Mouse (Mus musculus) neural tube, embryonic 11.5 days (tissue): Measurements from ENCODE around the gene 1700086D15Rik. TPM values are rescaled to one million over a fixed set of nuclear protein-coding genes. Genes with fewer than 3 reads are reported as not detected.

Source experiments
- ATAC-seq: fragments of 200-750 bp; cut with Nextera tagmentation; 2 replicates; pipeline ENCODE4 v1.8.0; 2017; ENCODE audit warnings: moderate number of reproducible peaks, mild to moderate bottlenecking, moderate TSS enrichment, moderate library complexity; ENCODE audit not compliant: insufficient read depth, low FRiP score, low TSS enrichment
- DNase-seq: peaks from one replicate; pipeline ENCODE4 v3.0.0-alpha.2; 2015; ENCODE audit warnings: low spot score
- H3K27ac ChIP-seq: fragments of 300-500 bp; sonication (generic); 2 replicates; pipeline ENCODE4 v1.5.1; 2014; ENCODE audit warnings: low read depth, mild to moderate bottlenecking, low read length
- H3K27me3 ChIP-seq: fragments of 300-500 bp; sonication (generic); 2 replicates; pipeline ENCODE4 v1.6.1; 2014; ENCODE audit warnings: mild to moderate bottlenecking, low read length, mixed read lengths; ENCODE audit not compliant: control insufficient read depth, insufficient read depth
- H3K36me3 ChIP-seq: fragments of 300-500 bp; sonication (generic); 2 replicates; pipeline ENCODE4 v1.6.1; 2014; ENCODE audit warnings: mild to moderate bottlenecking, low read length, moderate library complexity, mixed read lengths; ENCODE audit not compliant: control insufficient read depth, insufficient read depth
- H3K4me1 ChIP-seq: fragments of 300-500 bp; sonication (generic); 2 replicates; pipeline ENCODE4 v1.6.1; 2014; ENCODE audit warnings: low read length, mixed read lengths; ENCODE audit not compliant: control insufficient read depth, insufficient read depth
- H3K4me2 ChIP-seq: fragments of 300-500 bp; sonication (generic); 2 replicates; pipeline ENCODE4 v1.6.1; 2014; ENCODE audit warnings: low read depth, mild to moderate bottlenecking, moderate library complexity
- H3K4me3 ChIP-seq: fragments of 300-500 bp; sonication (generic); 2 replicates; pipeline ENCODE4 v1.5.1; 2014; ENCODE audit warnings: low read depth, low read length
- H3K9ac ChIP-seq: fragments of 300-500 bp; sonication (generic); 2 replicates; pipeline ENCODE4 v1.6.1; 2014; ENCODE audit warnings: mild to moderate bottlenecking, low read length
- H3K9me3 ChIP-seq: fragments of 300-500 bp; sonication (generic); 2 replicates; pipeline ENCODE4 v1.6.1; 2016; ENCODE audit warnings: low read length; ENCODE audit not compliant: control insufficient read depth
- WGBS: fragments of 180-500 bp; shearing (Covaris S2); extraction: QIAGEN DNeasy Blood & Tissue Kit; methylation state at CpG from one replicate; pipeline ENCODE4 v1.1.7; 2014; 5-methylcytosine and 5-hydroxymethylcytosine counted together
- polyA plus RNA-seq: library from polyadenylated mRNA; unstranded; fragments of >200 nt; fragmentation: Nextera tagmentation; extraction: Ambion mirVana; gene quantifications from 2 replicates; pipeline ENCODE4 v1.2.1, GENCODE M21; 2014

Gene 1700086D15Rik
- polyA plus RNA-seq, 1 experiment from 2014 or later = not detected

- no peak overlapping the region for H3K27ac ChIP-seq
- no peak overlapping the region for H3K9ac ChIP-seq
- H3K4me3 ChIP-seq = no peak overlapping the region
- H3K4me1 ChIP-seq = peaks cover 3% of the 10 kb centered on the region; the same call in 1 of the 2 replicates
- H3K4me2 ChIP-seq = no peak overlapping the region
- ATAC-seq (peak; percentile 83; the same call in 1 of the 2 replicates), DNase-seq (peak; percentile 26)
- H3K9me3 ChIP-seq = no peaks in the 10 kb centered on the region
- H3K27me3 ChIP-seq = no peaks in the 10 kb centered on the region
- H3K36me3 ChIP-seq = no peaks in the 10 kb centered on the region
- WGBS = 69% methylated on average over 8 of the region's 8 CpGs
Observed at GRCm38 (mm10) chr11:65124913-65125418, 34.7 kb downstream of the 1700086D15Rik start.

GRCm38 (mm10) chr11:65120276-65120675 lies 39.4 kb downstream of the 1700086D15Rik start:
- no peak overlapping the region for H3K27ac ChIP-seq
- no peak overlapping the region for H3K4me3 ChIP-seq
- no peak overlapping the region for H3K4me2 ChIP-seq
- ATAC-seq (no peak), DNase-seq (no peak)
- H3K9me3 ChIP-seq = no peaks in the 10 kb centered on the region
- no peaks in the 10 kb centered on the region for H3K36me3 ChIP-seq
- no peaks in the 10 kb centered on the region for H3K27me3 ChIP-seq
- WGBS = 85% methylated on average over 4 of the region's 4 CpGs
- H3K4me1 ChIP-seq = peaks cover under 1% of the 10 kb centered on the region; the same call in 1 of the 2 replicates
- H3K9ac ChIP-seq = no peak overlapping the region

- ATAC-seq (no peak), DNase-seq (no peak)
- no peaks in the 10 kb centered on the region for H3K36me3 ChIP-seq
- no peak overlapping the region for H3K4me3 ChIP-seq
- no peaks in the 10 kb centered on the region for H3K27me3 ChIP-seq
- 93% methylated on average over 6 of the region's 6 CpGs for WGBS
- 0 out of 2 replicates have a peak, but pooled peaks cover 8% of the 10 kb centered on the region for H3K4me1 ChIP-seq
- no peaks in the 10 kb centered on the region for H3K9me3 ChIP-seq
- H3K4me2 ChIP-seq = no peak overlapping the region
- H3K27ac ChIP-seq = no peak overlapping the region
- H3K9ac ChIP-seq = no peak overlapping the region
Observed at GRCm38 (mm10) chr11:65115811-65116210, 43.9 kb downstream of the 1700086D15Rik start.

- whole genome bisulfite sequencing = 60% methylated on average over 4 of the region's 4 CpGs
- no peaks in the 10 kb centered on the region for H3K9me3 ChIP-seq
Observed at GRCm38 (mm10) chr11:65112086-65112485, 47.6 kb downstream of the 1700086D15Rik start.

GRCm38 (mm10) chr11:65111651-65112050 lies 48.0 kb downstream of the 1700086D15Rik start:
- DNase-seq = no peak

More at GRCm38 (mm10) chr11:65112086-65112485, 47.6 kb downstream of the 1700086D15Rik start:
- Histone ChIP-seq H3K27me3 (no peaks in the 10 kb centered on the region), H3K4me3 (no peak overlapping the region), H3K4me2 (no peak overlapping the region), H3K9ac (no peak overlapping the region), H3K27ac (no peak overlapping the region), H3K4me1 (0 out of 2 replicates have a peak, but pooled peaks cover 8% of the 10 kb centered on the region), H3K36me3 (no peaks in the 10 kb centered on the region)
- DNase-seq (no peak), ATAC-seq (no peak)

GRCm38 (mm10) chr11:65110058-65110457 lies 49.6 kb downstream of the 1700086D15Rik start:
- DNase-seq (no peak), ATAC-seq (no peak)
- H3K27ac ChIP-seq = no peak overlapping the region
- H3K9ac ChIP-seq = no peak overlapping the region
- H3K36me3 ChIP-seq = no peaks in the 10 kb centered on the region
- H3K4me1 ChIP-seq = 0 out of 2 replicates have a peak, but pooled peaks cover 8% of the 10 kb centered on the region
- H3K27me3 ChIP-seq = no peaks in the 10 kb centered on the region
- no peaks in the 10 kb centered on the region for H3K9me3 ChIP-seq
- H3K4me2 ChIP-seq = no peak overlapping the region
- 52% methylated on average over 10 of the region's 10 CpGs for WGBS
- no peak overlapping the region for H3K4me3 ChIP-seq

More at GRCm38 (mm10) chr11:65111651-65112050, 48.0 kb downstream of the 1700086D15Rik start:
- no peak for ATAC-seq
- no peak overlapping the region for H3K27ac ChIP-seq
- H3K27me3 ChIP-seq = no peaks in the 10 kb centered on the region
- no peak overlapping the region for H3K4me3 ChIP-seq
- H3K36me3 ChIP-seq = no peaks in the 10 kb centered on the region
- 0 out of 2 replicates have a peak, but pooled peaks cover 8% of the 10 kb centered on the region for H3K4me1 ChIP-seq
- no peak overlapping the region for H3K9ac ChIP-seq
- WGBS = 62% methylated on average over 5 of the region's 5 CpGs
- H3K4me2 ChIP-seq = no peak overlapping the region
- no peaks in the 10 kb centered on the region for H3K9me3 ChIP-seq

- H3K4me3 ChIP-seq = no peak overlapping the region
- H3K4me2 ChIP-seq = no peak overlapping the region
- no peaks in the 10 kb centered on the region for H3K9me3 ChIP-seq
- 0 out of 2 replicates have a peak, but pooled peaks cover 8% of the 10 kb centered on the region for H3K4me1 ChIP-seq
- no peak overlapping the region for H3K9ac ChIP-seq
- H3K36me3 ChIP-seq = no peaks in the 10 kb centered on the region
- 72% methylated on average over 5 of the region's 5 CpGs for WGBS
- DNase-seq (no peak), ATAC-seq (no peak)
- no peak overlapping the region for H3K27ac ChIP-seq
- H3K27me3 ChIP-seq = no peaks in the 10 kb centered on the region
Observed at GRCm38 (mm10) chr11:65107734-65108171, 51.9 kb downstream of the 1700086D15Rik start.

- H3K4me3 ChIP-seq = no peak overlapping the region
- no peak overlapping the region for H3K4me2 ChIP-seq
- H3K27ac ChIP-seq = no peak overlapping the region
- ATAC-seq (no peak), DNase-seq (no peak)
- H3K27me3 ChIP-seq = no peaks in the 10 kb centered on the region
- H3K9ac ChIP-seq = no peak overlapping the region
- 63% methylated on average over 4 of the region's 4 CpGs for WGBS
- H3K9me3 ChIP-seq = no peaks in the 10 kb centered on the region
- 0 out of 2 replicates have a peak, but pooled peaks cover 7% of the 10 kb centered on the region for H3K4me1 ChIP-seq
- H3K36me3 ChIP-seq = no peaks in the 10 kb centered on the region
Observed at GRCm38 (mm10) chr11:65107151-65107550, 52.5 kb downstream of the 1700086D15Rik start.

- Histone ChIP-seq H3K27ac (no peak overlapping the region), H3K27me3 (no peaks in the 10 kb centered on the region), H3K9ac (no peak overlapping the region), H3K4me1 (no peaks in the 10 kb centered on the region), H3K4me2 (no peak overlapping the region), H3K36me3 (no peaks in the 10 kb centered on the region), H3K4me3 (no peak overlapping the region), H3K9me3 (no peaks in the 10 kb centered on the region)
- DNase-seq = no peak
- ATAC-seq = no peak
- 90% methylated on average over 3 of the region's 3 CpGs for WGBS
Observed at GRCm38 (mm10) chr11:65104076-65104475, 55.6 kb downstream of the 1700086D15Rik start.
